Mouse (Mus musculus) 3134 (cell line): ENCODE results near the gene Olfr780.
"Not testable (repeated sequence)": the region's sequence is repeated elsewhere in the genome, so short reads cannot be mapped to it uniquely, and the experiment has no call there.

Source experiments
- DNase-seq: peaks from one replicate; pipeline ENCODE4 v3.0.0-alpha.2; 2011; ENCODE audit warnings: low spot score; ENCODE audit not compliant: insufficient read length; ENCODE audit errors: extremely low read depth

The Olfr780 gene

GRCm38 (mm10) chr10:129317817-129318216, at the start of gene Olfr780:
Gene Olfr780 (plus strand): TSS chr10:129318117.
- DNase-seq, result no peak

- no peak for DNase-seq
These were observed 46.8 kb upstream of the Olfr780 start, which contains the start of gene Olfr777 for GRCm38 (mm10) chr10:129271081-129271535. Gene Olfr777 (minus strand): TSS chr10:129271485.

GRCm38 (mm10) chr10:129312973-129313372, 4.9 kb upstream of the Olfr780 start:
- not testable (repeated sequence) for DNase-seq

GRCm38 (mm10) chr10:129313521-129313920, 4.4 kb upstream of the Olfr780 start:
- not testable (repeated sequence) for DNase-seq

GRCm38 (mm10) chr10:129328554-129328953, 10.6 kb downstream of the Olfr780 start, which contains the start of gene Olfr781:
Gene Olfr781 (plus strand): TSS chr10:129328854.
- DNase-seq, result no peak

GRCm38 (mm10) chr10:129348550-129348949, 30.6 kb downstream of the Olfr780 start, which contains the start of gene Olfr782:
Gene Olfr782 (plus strand): TSS chr10:129348850.
- no peak for DNase-seq

GRCm38 (mm10) chr10:129352475-129352874, 34.6 kb downstream of the Olfr780 start:
- not testable (repeated sequence) for DNase-seq

- DNase-seq, result not testable (repeated sequence)
These were observed 38.6 kb downstream of the Olfr780 start for GRCm38 (mm10) chr10:129356496-129356895.

- DNase-seq, result no peak
These were observed 39.4 kb downstream of the Olfr780 start for GRCm38 (mm10) chr10:129357307-129357706.
